Mouse (Mus musculus): ENCODE measurements around the gene Cox6b1.

Gene Cox6b1

DNA sequence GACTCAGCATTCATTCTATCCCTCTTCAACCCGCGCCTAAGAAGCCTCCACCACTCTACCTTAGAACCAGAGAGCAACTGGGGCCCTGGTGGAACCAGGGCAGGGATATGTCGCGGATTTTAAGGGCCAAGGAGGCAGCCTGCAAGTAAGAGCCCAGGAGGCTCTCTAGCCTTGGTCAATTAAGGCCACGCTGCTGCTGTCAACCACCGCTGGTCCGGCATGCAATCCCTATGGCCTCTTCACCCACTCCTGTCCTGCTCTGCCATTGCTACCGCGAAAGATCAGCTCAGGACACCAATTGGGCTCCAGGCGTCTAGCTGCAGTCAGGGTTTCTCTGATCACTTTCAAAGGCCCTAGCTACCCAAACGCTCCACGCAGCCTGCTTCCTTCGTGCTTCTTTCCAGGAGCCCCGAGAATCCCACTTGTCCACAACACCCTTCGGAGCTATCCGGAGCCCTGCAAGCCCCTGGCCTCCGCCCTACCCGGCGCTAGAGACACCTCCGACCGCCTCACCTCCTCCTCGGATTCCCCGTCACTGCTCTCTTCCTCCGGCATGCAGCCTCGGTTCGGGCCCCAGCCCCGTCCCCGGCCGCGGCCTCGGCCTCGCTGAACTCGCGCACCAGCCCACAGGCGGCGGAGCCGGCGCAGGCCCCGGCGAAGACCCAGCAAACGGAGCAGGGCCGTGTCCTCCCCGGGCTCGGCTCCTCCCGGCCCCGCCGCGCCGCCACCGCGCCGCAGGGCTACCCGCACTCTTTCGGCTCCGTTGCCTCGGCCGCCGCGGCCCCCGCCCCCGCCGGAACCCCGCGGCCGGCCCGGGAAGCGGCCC, 37.9 kb downstream of the Cox6b1 start:
- no peak for DNase-seq (ENCODE audit: extremely low read depth, low read depth, low spot score)

DNA sequence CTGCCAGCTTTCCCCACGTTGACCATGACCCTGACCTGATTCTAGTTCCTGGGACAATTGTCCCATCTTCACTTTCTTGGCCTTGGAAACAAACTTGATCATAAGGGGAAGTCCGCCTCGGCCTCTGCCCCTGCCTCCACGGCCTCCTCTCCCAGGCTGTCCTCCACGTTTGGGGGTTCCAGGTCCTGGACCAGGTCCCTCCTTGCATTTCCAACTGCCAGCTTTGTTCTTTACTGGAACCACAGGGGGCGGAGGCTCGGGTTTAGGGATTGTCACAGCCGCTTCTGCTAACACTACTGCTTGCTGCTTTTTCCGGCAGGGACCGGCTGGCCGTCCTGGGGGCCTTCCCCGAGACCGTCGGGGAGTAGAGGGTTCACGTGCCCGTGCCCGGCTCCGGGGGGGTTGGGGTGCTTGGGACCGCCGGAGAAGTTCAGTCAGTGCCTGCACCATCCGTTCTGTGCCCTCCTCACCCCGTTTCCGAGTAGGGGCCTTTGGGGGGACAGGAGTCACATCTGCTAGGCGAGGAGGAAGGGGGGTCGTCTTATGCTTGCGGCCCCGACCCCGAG, 39.4 kb downstream of the Cox6b1 start:
- no peak for DNase-seq (ENCODE audit: extremely low read depth, low read depth, low spot score)

DNA sequence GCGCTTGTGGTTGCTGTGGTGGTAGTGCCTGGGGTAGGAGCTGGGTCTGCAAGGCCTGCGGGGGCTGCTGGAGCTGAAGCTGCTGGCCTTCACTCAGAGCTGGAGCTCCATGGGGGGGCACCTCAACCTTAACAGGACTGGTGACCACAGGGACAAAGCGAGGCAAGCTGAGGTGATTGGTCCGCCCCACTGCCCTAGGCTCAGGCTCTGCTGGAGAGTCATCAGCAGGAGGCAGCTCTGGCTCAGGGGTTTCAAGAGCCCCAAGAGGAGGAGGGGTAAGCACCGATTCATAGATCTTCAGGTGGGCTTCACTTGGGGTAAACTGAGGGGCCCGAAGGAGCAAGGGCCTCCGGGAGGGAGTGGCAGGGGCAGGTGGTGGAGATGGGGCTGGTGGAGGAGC, 40.8 kb downstream of the Cox6b1 start:
- no peak for DNase-seq (ENCODE audit: extremely low read depth, low read depth, low spot score)

DNA sequence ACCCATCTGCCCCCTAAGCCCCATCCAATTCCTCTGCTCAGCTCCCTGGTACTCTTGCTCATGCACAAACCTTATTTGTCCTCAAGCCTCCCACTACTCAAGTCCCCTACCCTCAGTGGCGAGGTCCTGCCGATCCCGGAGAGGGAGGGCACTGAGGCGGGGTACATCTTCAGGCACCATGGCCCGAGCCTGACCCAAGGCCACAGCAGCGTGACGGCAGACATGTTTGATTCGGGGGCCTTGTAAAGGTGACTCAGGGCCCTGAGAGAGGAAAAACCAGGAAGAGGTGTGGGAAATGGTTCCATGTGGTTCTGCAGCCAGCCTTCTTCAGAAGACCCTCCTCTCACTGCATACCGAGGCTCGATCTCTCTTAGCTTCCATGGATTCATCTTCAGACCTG, 41.6 kb downstream of the Cox6b1 start:
- DNase-seq (ENCODE audit: extremely low read depth, low read depth, low spot score) = no peak

DNA sequence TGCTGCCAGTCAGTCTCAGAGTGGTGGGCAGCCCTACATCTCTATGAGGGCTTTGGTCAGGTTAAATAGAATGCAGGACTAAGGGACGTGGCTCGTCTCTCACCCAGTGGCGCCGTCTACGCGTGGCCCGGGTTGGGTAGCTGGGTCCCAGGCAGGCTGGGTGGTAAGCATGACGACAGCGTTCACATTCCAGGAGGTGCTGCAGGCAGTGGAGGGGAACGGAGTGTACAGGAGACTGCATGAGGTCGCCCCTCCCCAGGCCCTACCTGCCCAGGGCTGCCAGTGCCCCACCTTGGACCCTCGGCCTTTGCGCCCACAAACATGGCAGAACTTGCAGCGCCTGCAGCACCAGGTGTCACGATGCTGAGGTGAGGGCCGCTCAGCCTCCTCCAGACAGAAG, 44.4 kb downstream of the Cox6b1 start:
- DNase-seq (ENCODE audit: extremely low read depth, low read depth, low spot score) = no peak

DNA sequence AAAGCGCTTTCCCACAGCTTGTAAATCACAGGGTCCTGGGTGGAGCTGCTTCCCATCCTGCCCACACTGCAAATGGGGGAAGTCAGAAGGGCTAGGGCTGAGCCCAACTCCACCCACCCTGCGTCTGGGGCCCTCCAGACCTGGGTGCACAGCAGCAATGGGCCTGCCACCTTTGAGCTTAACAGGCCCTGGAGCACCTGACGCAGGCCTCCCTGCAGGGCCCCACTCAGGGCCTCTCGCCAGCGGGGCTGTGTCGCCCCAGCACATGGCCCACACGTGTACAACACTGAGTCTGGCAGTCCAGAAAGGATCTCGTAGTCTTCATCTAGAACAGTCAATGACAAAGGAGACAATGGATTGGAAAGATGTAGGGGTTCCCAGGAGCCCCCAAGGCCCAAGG, 46.0 kb downstream of the Cox6b1 start:
- no peak for DNase-seq (ENCODE audit: extremely low read depth, low read depth, low spot score)

DNA sequence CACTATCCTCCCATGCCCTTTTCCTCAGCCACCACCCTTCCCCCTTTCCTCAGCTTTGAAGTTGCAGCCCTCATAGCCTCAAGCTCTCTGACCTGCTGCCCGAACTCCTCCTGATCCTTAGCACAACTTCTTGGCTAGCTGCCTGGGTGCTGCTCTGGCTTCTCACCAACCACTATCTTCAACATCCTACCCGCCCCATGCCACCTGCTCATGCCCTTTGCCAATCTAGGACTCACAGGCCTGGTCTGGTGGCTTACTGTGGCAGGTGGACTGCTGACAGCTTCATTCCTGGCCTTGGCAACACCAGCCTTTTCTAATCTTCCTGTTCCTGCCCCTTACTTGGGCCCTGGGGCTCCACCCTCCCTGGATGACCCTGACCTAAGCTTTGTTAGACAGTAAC, 53.0 kb downstream of the Cox6b1 start:
- peak; percentile 45 for DNase-seq (ENCODE audit: extremely low read depth, low read depth, low spot score)

DNA sequence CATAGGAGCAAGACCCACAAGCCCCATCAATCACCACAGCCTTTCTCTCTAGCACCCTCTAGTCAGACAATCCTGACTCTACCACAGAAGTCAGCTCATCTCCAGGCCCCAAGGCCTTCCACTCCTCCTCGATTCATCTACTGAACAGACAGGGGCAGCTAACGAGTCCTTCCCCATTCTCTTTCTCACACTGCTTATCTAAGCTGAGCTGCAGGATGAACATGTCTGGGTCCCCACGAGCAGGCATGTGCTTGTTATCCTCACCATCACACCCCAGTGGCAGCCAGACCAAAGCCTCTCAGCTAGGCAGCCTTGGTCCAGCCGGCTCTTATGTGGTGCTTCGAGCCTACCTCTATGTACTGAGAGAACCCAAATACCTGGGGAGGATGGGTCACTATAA, 53.6 kb downstream of the Cox6b1 start:
- DNase-seq (ENCODE audit: extremely low read depth, low read depth, low spot score) = no peak

DNA sequence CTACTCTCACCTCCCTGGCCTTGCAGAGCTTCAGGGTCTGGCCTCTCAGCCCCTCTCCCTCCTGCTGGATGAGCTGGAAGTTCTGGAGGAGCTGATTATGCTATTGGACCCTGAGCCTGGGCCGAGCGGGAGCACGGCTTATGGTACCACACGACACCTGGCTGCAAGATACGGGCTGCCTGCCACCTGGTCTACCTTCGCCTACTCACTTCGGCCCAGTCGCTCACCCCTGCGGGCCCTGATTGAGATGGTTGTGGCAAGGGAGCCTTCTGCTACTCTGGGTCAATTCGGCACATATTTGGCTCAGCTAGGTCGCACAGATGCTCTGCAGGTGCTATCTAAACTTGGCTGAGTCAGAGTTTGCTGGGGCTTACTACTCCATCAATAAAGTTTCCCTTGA, 58.4 kb downstream of the Cox6b1 start:
- no peak for DNase-seq (ENCODE audit: extremely low read depth, low read depth, low spot score)
